Mouse (Mus musculus) embryo, embryonic 10 days (tissue): ENCODE measurements at regions not wholly inside any gene's neighbourhood (a gene's known extent, or its start where the extent isn't known, plus 50 kb on each side); places are given as distances from the start of the nearest gene placed in this dataset.

ENCODE experiments used
- DNase-seq: peaks from one replicate; pipeline ENCODE4 v3.0.0-alpha.2; 2015; ENCODE audit warnings: low spot score

DNA sequence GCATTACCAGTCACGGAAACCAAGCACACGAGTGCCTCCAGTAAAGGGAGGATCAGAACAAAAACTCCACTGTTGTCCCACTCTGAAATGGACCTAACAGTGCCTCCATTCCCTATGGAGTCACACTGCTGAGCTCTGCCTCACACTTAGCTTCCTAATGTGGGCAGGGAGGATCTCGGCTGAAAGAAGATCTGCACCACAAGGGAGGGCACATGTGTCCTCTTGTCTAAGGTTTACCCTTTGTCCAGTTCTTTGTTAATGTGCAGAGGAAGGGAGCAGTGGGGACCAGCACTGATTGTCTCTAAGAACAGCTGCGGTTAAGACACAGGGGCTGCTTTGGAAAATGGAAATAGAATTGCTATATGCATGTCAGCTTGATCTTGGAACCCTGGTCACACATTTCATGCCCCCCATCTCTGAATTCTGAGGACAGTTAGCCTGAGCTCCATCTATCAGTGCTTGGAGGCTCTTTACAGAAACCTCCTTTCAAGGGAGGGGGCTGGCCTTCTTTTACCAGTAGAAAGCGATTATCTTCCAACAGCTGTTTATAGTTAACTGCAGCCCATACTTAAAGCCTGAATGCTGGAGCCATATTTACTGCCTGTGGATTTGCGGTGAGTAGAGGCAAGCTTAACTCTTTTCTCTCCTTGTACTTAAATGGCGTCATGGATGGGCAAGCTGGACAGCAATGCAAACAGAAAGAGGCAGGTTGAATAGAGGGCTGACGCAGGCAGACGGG lies 485.5 kb upstream of the Cdh11 start:
- DNase-seq: peak; percentile 45

- peak; percentile 18 for DNase-seq
Measured at GRCm38 (mm10) chr8:103272305-103273079, 487.1 kb upstream of the Cdh11 start.

DNA sequence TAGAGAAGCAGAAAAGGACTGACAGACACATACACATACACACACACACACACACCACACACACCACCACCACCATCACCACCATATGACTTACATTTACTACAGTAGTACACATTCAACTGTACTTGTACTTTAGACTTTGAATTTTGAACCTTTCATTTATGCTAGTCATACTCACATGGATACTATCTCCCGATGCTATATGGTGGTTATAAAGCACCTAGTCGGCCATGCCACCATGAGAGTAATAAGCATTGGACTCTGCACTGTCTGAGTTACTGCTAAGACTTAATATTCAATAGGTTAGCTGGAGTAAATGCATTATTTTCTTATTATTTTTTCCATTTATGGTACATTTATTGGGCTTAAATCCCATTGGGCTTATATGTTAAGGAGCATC lies 488.0 kb upstream of the Cdh11 start:
- no peak for DNase-seq

- peak; percentile 15 for DNase-seq
Measured at GRCm38 (mm10) chr8:103281801-103282200, 496.4 kb upstream of the Cdh11 start.

GRCm38 (mm10) chr8:103288561-103288974 lies 503.1 kb upstream of the Cdh11 start:
- DNase-seq: no peak

DNA sequence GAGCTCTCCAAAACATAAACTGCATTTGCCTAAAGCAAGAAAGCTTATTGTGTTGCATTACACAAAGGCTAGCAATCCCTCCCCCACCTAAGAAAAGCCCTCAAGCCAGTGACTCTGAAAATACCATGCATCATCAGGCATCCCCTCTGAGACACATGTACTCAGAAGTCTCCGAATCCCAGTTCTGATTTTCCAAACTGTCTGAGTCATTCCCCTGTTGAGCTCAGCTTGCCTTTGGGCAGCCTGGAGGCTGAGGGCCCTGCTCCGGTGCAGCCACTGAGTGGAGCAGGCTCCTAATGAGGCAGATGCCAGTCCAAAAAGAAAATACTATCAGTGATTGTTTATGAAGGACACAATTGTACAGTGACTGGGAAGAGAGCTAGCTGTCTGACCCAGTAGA lies 507.5 kb upstream of the Cdh11 start:
- no peak for DNase-seq

DNA sequence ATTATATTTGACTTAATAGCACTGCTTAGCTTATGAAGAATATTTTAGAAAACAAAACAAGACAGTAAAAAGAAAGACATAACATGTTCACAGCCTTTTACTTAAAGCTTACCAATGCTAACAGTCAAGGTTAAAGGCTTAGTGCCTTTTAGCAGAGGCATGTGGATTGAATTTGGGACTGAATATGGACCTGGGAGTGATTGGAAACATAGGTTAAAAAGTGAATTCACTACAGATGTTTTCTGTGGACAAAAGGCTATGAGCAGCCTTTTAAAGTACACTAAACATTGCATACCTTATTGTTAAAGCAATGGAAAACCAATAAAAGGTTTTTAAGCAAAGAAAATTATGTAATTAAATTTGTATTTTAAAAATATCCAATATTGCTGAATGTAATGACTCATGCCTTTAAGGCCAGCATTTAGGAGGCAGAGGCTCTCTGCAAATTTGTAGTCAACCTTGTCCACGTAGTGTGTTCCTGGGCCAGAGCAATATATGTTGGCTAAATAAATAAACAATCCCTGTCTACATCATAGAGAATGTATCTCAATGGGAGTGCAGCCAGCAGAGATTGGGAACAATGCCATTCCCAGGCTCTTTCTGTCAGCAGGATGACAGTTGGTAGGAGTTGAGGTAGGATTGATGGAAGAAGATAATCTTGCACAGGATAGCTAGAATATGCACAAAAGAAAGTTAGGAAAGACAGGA lies 521.2 kb upstream of the Cdh11 start:
- no peak for DNase-seq

DNA sequence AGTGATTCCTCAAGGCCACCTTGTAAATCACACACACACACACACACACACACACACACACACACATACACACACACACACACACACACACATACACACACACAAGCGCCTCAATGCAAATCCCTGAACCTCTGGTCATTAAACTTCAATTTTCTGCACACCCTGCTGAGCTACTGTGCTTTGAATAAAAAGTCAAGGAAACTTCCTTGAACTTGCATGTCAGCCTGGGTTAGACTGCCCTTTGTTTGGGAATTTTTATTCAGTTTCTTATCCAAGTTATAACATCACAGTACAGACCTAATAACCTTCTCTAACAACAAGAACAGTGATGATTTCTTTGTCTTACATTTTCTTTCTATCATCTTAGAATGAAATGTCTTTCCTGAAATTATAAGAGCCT lies 528.1 kb upstream of the Cdh11 start:
- no peak for DNase-seq

GRCm38 (mm10) chr8:103314279-103315022 lies 529.0 kb upstream of the Cdh11 start:
- peak; percentile 72 for DNase-seq

DNA sequence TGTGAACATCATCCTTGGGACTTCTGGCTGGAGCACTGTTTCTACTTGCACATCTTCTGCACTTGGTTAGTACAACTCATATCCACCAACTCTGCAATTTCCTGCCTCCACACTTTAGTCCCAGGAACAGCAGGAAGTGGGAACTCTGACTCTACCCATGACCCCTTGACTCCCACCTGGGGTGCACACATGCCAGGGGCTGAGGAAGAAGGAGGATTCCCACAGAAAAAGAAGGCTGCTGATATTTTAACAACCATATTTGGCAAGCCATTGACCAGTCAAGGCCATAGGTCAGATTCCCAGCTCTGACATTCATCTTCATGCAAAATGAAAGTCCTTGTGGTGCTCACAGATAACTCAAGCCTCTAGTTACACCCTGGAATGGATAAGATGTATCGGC lies 530.3 kb upstream of the Cdh11 start:
- DNase-seq: peak; percentile 58

GRCm38 (mm10) chr8:103316691-103317091 lies 531.2 kb upstream of the Cdh11 start:
- no peak for DNase-seq

DNA sequence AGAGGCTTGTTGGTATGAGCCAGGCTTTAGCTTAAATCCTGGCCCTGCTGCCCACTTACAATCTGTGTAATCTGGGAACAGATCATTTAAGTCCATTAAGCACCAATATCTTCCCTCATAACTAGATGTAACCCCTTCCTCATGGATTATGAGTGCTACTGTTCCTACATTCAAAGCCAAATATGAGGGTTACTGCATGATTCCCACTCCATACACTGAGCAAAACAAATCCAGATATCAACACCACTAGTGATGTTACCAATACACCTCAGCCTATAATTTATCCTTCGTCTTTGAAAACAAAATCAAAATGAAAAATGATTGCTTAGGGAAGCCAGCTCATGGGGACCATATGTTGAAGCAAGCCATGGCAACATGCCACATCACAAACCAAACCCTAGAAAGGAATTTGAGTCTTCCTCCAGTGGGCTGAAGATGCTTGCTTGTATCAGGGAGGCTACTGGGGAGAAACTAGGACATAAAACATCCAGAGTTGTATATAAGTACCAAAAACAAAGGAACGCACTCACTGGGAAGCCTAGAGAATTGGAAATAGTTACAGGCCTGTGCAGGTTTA lies 531.8 kb upstream of the Cdh11 start:
- DNase-seq: no peak

- DNase-seq: no peak
Measured at GRCm38 (mm10) chr8:103324016-103324665, 538.7 kb upstream of the Cdh11 start.

GRCm38 (mm10) chr8:103331415-103331814 lies 546.0 kb upstream of the Cdh11 start:
- no peak for DNase-seq

- DNase-seq: no peak
Measured at GRCm38 (mm10) chr8:103337314-103337713, 551.9 kb upstream of the Cdh11 start.

- DNase-seq: no peak
Measured at GRCm38 (mm10) chr8:103339042-103339441, 553.6 kb upstream of the Cdh11 start.

- no peak for DNase-seq
Measured at GRCm38 (mm10) chr8:103339951-103340350, 554.5 kb upstream of the Cdh11 start.

DNA sequence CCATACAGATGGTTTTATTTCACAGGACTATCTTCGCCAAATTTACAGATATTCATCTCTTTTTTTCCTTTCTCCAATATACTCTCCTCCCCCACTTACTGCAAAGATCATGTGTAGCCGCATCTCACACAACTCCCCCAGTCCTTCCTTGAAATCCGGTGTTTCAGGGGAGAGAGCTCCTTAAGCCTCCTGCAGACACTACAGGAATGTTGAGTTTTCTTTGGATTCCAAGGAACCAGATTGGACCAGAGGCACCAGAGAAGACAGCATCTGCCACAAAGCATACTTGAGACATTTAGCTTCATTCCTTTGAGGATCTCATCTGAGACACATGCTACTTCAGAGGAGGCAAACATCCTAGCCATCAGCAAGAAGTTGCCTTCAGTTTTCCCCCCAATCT lies 558.4 kb upstream of the Cdh11 start:
- no peak for DNase-seq

GRCm38 (mm10) chr8:103344871-103345270 lies 559.4 kb upstream of the Cdh11 start:
- DNase-seq: no peak

DNA sequence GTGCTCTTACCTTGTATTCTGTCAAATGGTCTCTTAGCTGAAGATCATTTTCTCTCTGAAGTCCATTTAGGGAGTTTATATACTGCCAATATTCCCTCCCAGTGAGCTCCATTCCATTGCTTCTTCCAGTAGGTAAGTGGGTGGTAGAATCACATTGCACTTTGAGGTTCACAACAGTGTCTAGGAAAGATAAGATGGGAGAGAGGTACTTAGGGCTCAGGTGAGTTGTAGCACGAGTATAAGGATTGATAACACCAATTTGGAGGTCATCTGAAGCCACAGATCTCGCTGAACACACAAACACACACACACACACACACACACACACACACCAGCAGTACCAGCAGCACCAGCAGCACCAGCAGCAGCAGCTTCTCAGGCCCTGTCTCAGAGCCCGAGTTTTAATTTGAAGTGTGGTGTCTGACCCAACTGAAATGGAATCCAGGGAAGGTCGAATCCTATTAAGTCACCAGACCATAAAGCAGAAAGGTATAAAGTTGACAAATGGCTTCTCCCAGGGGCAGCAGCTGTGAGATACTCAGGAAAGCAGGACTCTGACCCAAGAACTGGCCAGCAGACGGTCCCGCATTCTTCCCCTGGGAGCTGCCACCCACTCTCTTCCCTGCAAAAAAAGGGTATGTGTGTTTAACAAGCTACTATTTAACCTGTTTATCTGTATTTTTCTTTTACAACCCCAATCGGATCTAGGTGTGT lies 561.9 kb upstream of the Cdh11 start:
- peak; percentile 19 for DNase-seq

- DNase-seq: no peak
Measured at GRCm38 (mm10) chr8:103361713-103362112, 576.3 kb upstream of the Cdh11 start.
